13 mouse cellular contexts compared by ENCODE assay signal in the genomic region with DNA sequence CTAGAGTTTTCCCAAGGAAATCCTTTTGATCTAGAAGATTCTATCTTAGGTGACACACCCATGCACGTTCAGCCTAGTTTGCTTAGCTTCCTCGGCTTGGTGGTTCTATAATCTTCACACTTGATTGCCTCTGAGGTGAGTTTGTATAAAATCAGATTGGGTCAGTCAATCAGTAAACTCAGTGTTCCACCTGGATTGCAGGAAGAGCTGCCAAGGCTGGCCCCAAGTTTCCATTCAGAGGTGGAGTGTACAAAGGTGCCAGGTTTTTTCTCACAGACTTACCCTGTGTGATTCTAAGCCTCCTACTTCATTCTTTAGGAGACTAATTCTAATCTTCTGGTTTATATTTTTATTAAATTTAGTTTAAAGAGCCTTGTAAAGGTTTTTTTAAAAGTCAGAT.
"Had no signal": no experiment of that assay in that cellular context is flagged by ENCODE, and none has a peak within 500 bp of the region (broad histone marks: within the 10 kb centered on the region; RNA-seq: fewer than 3 reads in every experiment).

No protein-coding gene starts in this region.

- H3K4me1 ChIP-seq: intestine, embryonic 15.5 days; limb, embryonic 13.5 days; midbrain, embryonic 10.5 days; midbrain, embryonic 15.5 days; neural tube, embryonic 12.5 days; stomach, embryonic 15.5 days had no signal

- H3K36me3 ChIP-seq: intestine, embryonic 15.5 days; limb, embryonic 13.5 days; midbrain, embryonic 10.5 days; midbrain, embryonic 15.5 days; neural tube, embryonic 12.5 days; stomach, embryonic 15.5 days had no signal

- DNase-seq: left cerebral cortex, postnatal 4 days; lung, adult 18-20 months; lung, postnatal 36 days; right cerebral cortex, postnatal 4 days; spleen, adult 18-20 months; thymus, postnatal 36 days had no signal

- H3K9ac ChIP-seq: intestine, embryonic 15.5 days; limb, embryonic 13.5 days; liver, embryonic 14.5 days; midbrain, embryonic 15.5 days; neural tube, embryonic 12.5 days; stomach, embryonic 15.5 days had no signal

- H3K4me3 ChIP-seq: intestine, embryonic 15.5 days; limb, embryonic 13.5 days; midbrain, embryonic 10.5 days; midbrain, embryonic 15.5 days; neural tube, embryonic 12.5 days; stomach, embryonic 15.5 days had no signal

- H3K9me3 ChIP-seq: intestine, embryonic 15.5 days; limb, embryonic 13.5 days; midbrain, embryonic 10.5 days; midbrain, embryonic 15.5 days; neural tube, embryonic 12.5 days; stomach, embryonic 15.5 days had no signal

- ATAC-seq: intestine, embryonic 15.5 days; midbrain, embryonic 15.5 days had no signal

- H3K4me2 ChIP-seq: intestine, embryonic 15.5 days; limb, embryonic 13.5 days; midbrain, embryonic 15.5 days; neural tube, embryonic 12.5 days; stomach, embryonic 15.5 days had no signal

- H3K27me3 ChIP-seq: intestine, embryonic 15.5 days; midbrain, embryonic 15.5 days; neural tube, embryonic 12.5 days; stomach, embryonic 15.5 days had no signal

- H3K27ac ChIP-seq: intestine, embryonic 15.5 days; limb, embryonic 13.5 days; liver, embryonic 14.5 days; midbrain, embryonic 10.5 days; midbrain, embryonic 15.5 days; neural tube, embryonic 12.5 days; stomach, embryonic 15.5 days had no signal
